Mouse (Mus musculus) CH12.LX (cell line): ENCODE results near the gene Atp2b2. TPM values are rescaled to one million over a fixed set of nuclear protein-coding genes. Genes with fewer than 3 reads are reported as not detected.

Experiments
- DNase-seq: peaks from one replicate; pipeline ENCODE4 v3.0.0-alpha.2; 2013; ENCODE audit errors: extremely low read depth
- H3K27ac ChIP-seq: 2 replicates; pipeline ENCODE4 v1.5.1; 2012; ENCODE audit warnings: low read depth, mild to moderate bottlenecking, control low read depth, moderate library complexity; ENCODE audit not compliant: insufficient read depth
- H3K27me3 ChIP-seq: replicated peaks from 2 replicates; pipeline ENCODE3; 2012; ENCODE audit warnings: inconsistent platforms
- H3K36me3 ChIP-seq, 2 experiments: replicated peaks in 1 of 2; 2 replicates each; pipeline versions ENCODE3 to v1.6.1; 2012; ENCODE audit warnings: inconsistent platforms in 1 of 2, low read length in 1 of 2, mild to moderate bottlenecking in 1 of 2, mixed read lengths in 1 of 2, moderate library complexity in 1 of 2; ENCODE audit not compliant: control insufficient read depth in 1 of 2, insufficient read depth in 1 of 2
- H3K4me1 ChIP-seq, 2 experiments: 2 replicates each; pipeline ENCODE4 v1.6.1; 2012; ENCODE audit warnings: inconsistent platforms in 1 of 2, moderate library complexity in 1 of 2; ENCODE audit not compliant: insufficient read depth in 2 of 2, control insufficient read depth in 1 of 2
- H3K4me2 ChIP-seq: 2 replicates; pipeline ENCODE4 v1.6.1; 2012; ENCODE audit warnings: low read depth, mild to moderate bottlenecking, control low read depth; ENCODE audit not compliant: poor library complexity, insufficient read depth, severe bottlenecking
- H3K4me3 ChIP-seq, 3 experiments: fragments of 150-350 bp in 1 of 3; sonication (generic) in 1 of 3; replicated peaks in 1 of 3; 2 replicates each; pipeline versions ENCODE3 to v1.5.1; 2011 to 2012; ENCODE audit warnings: low read depth in 2 of 3, low read length in 2 of 3, mild to moderate bottlenecking in 2 of 3, moderate library complexity in 2 of 3, control low read depth in 1 of 3, improper control_type of control experiment in 1 of 3, inconsistent platforms in 1 of 3, mixed read lengths in 1 of 3; ENCODE audit not compliant: poor library complexity in 1 of 3
- H3K79me2 ChIP-seq: replicated peaks from 2 replicates; pipeline ENCODE4 v1.6.1; 2012; ENCODE audit warnings: mild to moderate bottlenecking, moderate library complexity; ENCODE audit not compliant: control insufficient read depth, poor library complexity, insufficient read depth, severe bottlenecking; ENCODE audit errors: extremely low read depth
- H3K9ac ChIP-seq: 2 replicates; pipeline ENCODE4 v1.6.1; 2012; ENCODE audit warnings: low read depth, mild to moderate bottlenecking, control low read depth, moderate library complexity; ENCODE audit not compliant: insufficient read depth
- H3K9me3 ChIP-seq: replicated peaks from 2 replicates; pipeline ENCODE3; 2012; ENCODE audit warnings: low read length, inconsistent platforms, mixed read lengths
- BHLHE40 ChIP-seq: IDR thresholded peaks from 2 replicates; pipeline ENCODE4 v1.6.1; 2011; ENCODE audit warnings: mild to moderate bottlenecking, low read depth, low read length, improper control_type of control experiment
- CHD2 ChIP-seq: IDR thresholded peaks from 2 replicates; pipeline ENCODE4 v1.6.1; 2011; ENCODE audit warnings: low read length, improper control_type of control experiment
- CTCF ChIP-seq, 2 experiments: IDR thresholded peaks in 1 of 2; conservative IDR thresholded peaks in 1 of 2; 2 replicates each; pipeline ENCODE4 v1.5.1; 2011 to 2012; ENCODE audit warnings: low read depth in 2 of 2, low read length in 2 of 2, improper control_type of control experiment in 1 of 2, inconsistent platforms in 1 of 2, mild to moderate bottlenecking in 1 of 2, moderate library complexity in 1 of 2
- E2F4 ChIP-seq: IDR thresholded peaks from 2 replicates; pipeline ENCODE4 v1.6.1; 2011; ENCODE audit warnings: low read depth, low read length, improper control_type of control experiment; ENCODE audit not compliant: insufficient replicate concordance
- ELF1 ChIP-seq: IDR thresholded peaks from 2 replicates; pipeline ENCODE4 v1.6.1; 2014; ENCODE audit warnings: low read depth, mild to moderate bottlenecking, inconsistent platforms, low read length, improper control_type of control experiment
- EP300 ChIP-seq: IDR thresholded peaks from 2 replicates; pipeline ENCODE4 v1.6.1; 2011; ENCODE audit warnings: low read length, improper control_type of control experiment
- ETS1 ChIP-seq: conservative IDR thresholded peaks from 2 replicates; pipeline ENCODE4 v1.6.1; 2012; ENCODE audit warnings: low read depth, mild to moderate bottlenecking, inconsistent platforms, low read length, improper control_type of control experiment, moderate library complexity
- GABPA ChIP-seq: IDR thresholded peaks from 2 replicates; pipeline ENCODE4 v1.6.1; 2012; ENCODE audit warnings: low read depth, low read length, improper control_type of control experiment, inconsistent platforms; ENCODE audit not compliant: insufficient replicate concordance
- HCFC1 ChIP-seq: IDR thresholded peaks from 2 replicates; pipeline ENCODE4 v1.6.1; 2012; ENCODE audit warnings: low read depth, mild to moderate bottlenecking, inconsistent platforms, low read length, improper control_type of control experiment
- IRF4 ChIP-seq: IDR thresholded peaks from 2 replicates; pipeline ENCODE4 v1.6.1; 2014; ENCODE audit warnings: low read depth, mild to moderate bottlenecking, inconsistent platforms, low read length, improper control_type of control experiment
- JUN ChIP-seq: IDR thresholded peaks from 2 replicates; pipeline ENCODE4 v1.6.1; 2011; ENCODE audit warnings: low read depth, mild to moderate bottlenecking, low read length, improper control_type of control experiment, moderate library complexity; ENCODE audit not compliant: insufficient read depth
- JUND ChIP-seq: conservative IDR thresholded peaks from 2 replicates; pipeline ENCODE4 v1.6.1; 2011; ENCODE audit warnings: low read depth, low read length, improper control_type of control experiment
- MAFK ChIP-seq: IDR thresholded peaks from 2 replicates; pipeline ENCODE4 v1.6.1; 2011; ENCODE audit warnings: low read length, improper control_type of control experiment; ENCODE audit not compliant: insufficient replicate concordance
- MAX ChIP-seq: IDR thresholded peaks from 2 replicates; pipeline ENCODE4 v1.6.1; 2011; ENCODE audit warnings: low read length, improper control_type of control experiment
- MEF2A ChIP-seq: IDR thresholded peaks from 2 replicates; pipeline ENCODE4 v1.6.1; 2014; ENCODE audit warnings: low read depth, mild to moderate bottlenecking, inconsistent platforms, low read length, improper control_type of control experiment, borderline replicate concordance
- MXI1 ChIP-seq: IDR thresholded peaks from 2 replicates; pipeline ENCODE4 v1.6.1; 2011; ENCODE audit warnings: mild to moderate bottlenecking, low read depth, low read length, improper control_type of control experiment
- MYC ChIP-seq: IDR thresholded peaks from 2 replicates; pipeline ENCODE4 v1.6.1; 2011; ENCODE audit warnings: low read depth, mild to moderate bottlenecking, improper control_type of control experiment, low read length
- NELFE ChIP-seq: IDR thresholded peaks from 2 replicates; pipeline ENCODE4 v1.6.1; 2011; ENCODE audit warnings: low read depth, low read length, improper control_type of control experiment
- NRF1 ChIP-seq: IDR thresholded peaks from 2 replicates; pipeline ENCODE4 v1.6.1; 2014; ENCODE audit warnings: low read depth, mild to moderate bottlenecking, inconsistent platforms, low read length, improper control_type of control experiment, moderate library complexity
- PAX5 ChIP-seq: IDR thresholded peaks from 2 replicates; pipeline ENCODE4 v1.6.1; 2012; ENCODE audit warnings: low read length, inconsistent platforms, mixed read lengths
- POLR2A ChIP-seq: IDR thresholded peaks from 2 replicates; pipeline ENCODE4 v1.6.1; 2011; ENCODE audit warnings: low read depth, mild to moderate bottlenecking, improper control_type of control experiment, low read length
- RCOR1 ChIP-seq: conservative IDR thresholded peaks from 2 replicates; pipeline ENCODE4 v1.6.1; 2012; ENCODE audit warnings: low read depth, mild to moderate bottlenecking, inconsistent platforms, low read length, improper control_type of control experiment
- SIN3A ChIP-seq: IDR thresholded peaks from 2 replicates; pipeline ENCODE4 v1.6.1; 2012; ENCODE audit warnings: low read length, improper control_type of control experiment, inconsistent platforms
- SMC3 ChIP-seq: IDR thresholded peaks from 2 replicates; pipeline ENCODE4 v1.6.1; 2011; ENCODE audit warnings: low read depth, low read length, improper control_type of control experiment
- TBP ChIP-seq: conservative IDR thresholded peaks from 2 replicates; pipeline ENCODE4 v1.6.1; 2011; ENCODE audit warnings: low read depth, low read length, improper control_type of control experiment
- TCF12 ChIP-seq: IDR thresholded peaks from 2 replicates; pipeline ENCODE4 v1.6.1; 2014; ENCODE audit warnings: low read depth, mild to moderate bottlenecking, inconsistent platforms, low read length, improper control_type of control experiment
- UBTF ChIP-seq: IDR thresholded peaks from 2 replicates; pipeline ENCODE4 v1.6.1; 2012; ENCODE audit warnings: low read depth, mild to moderate bottlenecking, inconsistent platforms, low read length, improper control_type of control experiment, moderate library complexity
- USF1 ChIP-seq: IDR thresholded peaks from 2 replicates; pipeline ENCODE4 v1.6.1; 2014; ENCODE audit warnings: low read depth, mild to moderate bottlenecking, inconsistent platforms, low read length, improper control_type of control experiment
- ZC3H11A ChIP-seq: IDR thresholded peaks from 2 replicates; pipeline ENCODE4 v1.6.1; 2012; ENCODE audit warnings: low read depth, mild to moderate bottlenecking, inconsistent platforms, low read length, improper control_type of control experiment
- ZKSCAN1 ChIP-seq: IDR thresholded peaks from 2 replicates; pipeline ENCODE4 v1.6.1; 2012; ENCODE audit warnings: low read depth, inconsistent platforms, low read length, improper control_type of control experiment, borderline replicate concordance
- ZNF384 ChIP-seq: IDR thresholded peaks from 2 replicates; pipeline ENCODE4 v1.6.1; 2012; ENCODE audit warnings: low read depth, low read length, improper control_type of control experiment, inconsistent platforms
- dilution Hi-C: fragments of 300-500 bp; cut with MboI; formaldehyde crosslinking; loops from 2 replicates; pipeline ENCODE4 v1.14.3; 2020; ENCODE audit warnings: low sequenced_read_pairs; ENCODE audit not compliant: extremely low pct_unique_long_range_greater_than_20kb, extremely low pct_ligation_motif_present
- in situ Hi-C: fragments of 300-500 bp; cut with MboI; formaldehyde crosslinking; loops from 3 replicates; pipeline ENCODE4 v1.14.3; 2019; ENCODE audit warnings: low sequenced_read_pairs, low pct_ligation_motif_present, low pct_unique_long_range_greater_than_20kb, mixed read lengths
- polyA plus RNA-seq: library from polyadenylated mRNA; unstranded; fragments of >175 nt; gene quantifications from 2 replicates; pipeline ENCODE4 v1.2.1, GENCODE M21; 2012; ENCODE audit warnings: low read depth; ENCODE audit not compliant: insufficient read length
- total RNA-seq, 2 experiments: library from RNA; depleted of rRNA; stranded (reverse); fragments of 300-350 nt in 1 of 2; fragments of >200 nt in 1 of 2; gene quantifications; 2 replicates each; pipeline ENCODE4 v1.2.3; 2012 to 2014

The Atp2b2 gene
- total and polyA plus RNA-seq, 3 experiments = not detected

GRCm38 (mm10) chr6:113988521-113988920 is 53.9 kb downstream of the Atp2b2 start:
- Histone ChIP-seq H3K27me3 (peaks cover 88% of the 10 kb centered on the region), H3K4me3 (no peak overlapping the region), H3K4me2 (no peak overlapping the region), H3K9ac (no peak overlapping the region), H3K9me3 (peaks cover 3% of the 10 kb centered on the region), H3K36me3 (no peaks in the 10 kb centered on the region), H3K4me1 (no peaks in the 10 kb centered on the region), H3K27ac (no peak overlapping the region), H3K79me2 (no peaks in the 10 kb centered on the region)
- DNase-seq = no peak
- TF ChIP-seq CTCF (conservative IDR thresholded peaks at IDR 0.05 in 1 of 2, IDR thresholded peaks at IDR 0.05 in 1 of 2; ENCODE audit: low read depth in 2 of 2, low read length in 2 of 2) = no peak
- no peak for TF ChIP-seq CHD2
- no peak for TF ChIP-seq E2F4
- no peak for TF ChIP-seq PAX5
- TF ChIP-seq RCOR1 = no peak
- TF ChIP-seq EP300 = no peak
- TF ChIP-seq ELF1 = no peak
- no peak for TF ChIP-seq TBP
- TF ChIP-seq UBTF = no peak
- TF ChIP-seq MEF2A = no peak
- TF ChIP-seq SMC3 = no peak
- no peak for TF ChIP-seq ZC3H11A
- no peak for TF ChIP-seq MAX
- no peak for TF ChIP-seq USF1
- no peak for TF ChIP-seq ZKSCAN1
- TF ChIP-seq SIN3A = no peak
- no peak for TF ChIP-seq HCFC1
- dilution Hi-C loops (no loop called here), in situ Hi-C loops (no loop called here)

- dilution Hi-C loops (no loop called here), in situ Hi-C loops (no loop called here)
- H3K27ac ChIP-seq = no peak overlapping the region
- H3K9me3 ChIP-seq = peaks cover 3% of the 10 kb centered on the region
- H3K9ac ChIP-seq = no peak overlapping the region
- H3K4me1 ChIP-seq = no peaks in the 10 kb centered on the region
- H3K4me3 ChIP-seq = no peak overlapping the region
- no peaks in the 10 kb centered on the region for H3K79me2 ChIP-seq
- H3K27me3 ChIP-seq = peaks cover 85% of the 10 kb centered on the region
- H3K4me2 ChIP-seq = no peak overlapping the region
- H3K36me3 ChIP-seq = no peaks in the 10 kb centered on the region
- TF ChIP-seq NELFE = no peak
- TF ChIP-seq HCFC1 = no peak
- no peak for TF ChIP-seq BHLHE40
- no peak for TF ChIP-seq MEF2A
- no peak for TF ChIP-seq IRF4
- no peak for TF ChIP-seq NRF1
- no peak for TF ChIP-seq ZNF384
- no peak for TF ChIP-seq UBTF
- no peak for TF ChIP-seq JUN
- no peak for TF ChIP-seq ETS1
- no peak for TF ChIP-seq TCF12
- no peak for TF ChIP-seq JUND
- TF ChIP-seq MYC = no peak
- TF ChIP-seq SIN3A = no peak
- no peak for TF ChIP-seq MAFK
- no peak for TF ChIP-seq MXI1
- no peak for TF ChIP-seq POLR2A
- no peak for TF ChIP-seq GABPA
- TF ChIP-seq, all 38 proteins: peak for 0
- DNase-seq = no peak
These were observed 55.7 kb downstream of the Atp2b2 start for GRCm38 (mm10) chr6:113986671-113987070.
